Mouse (Mus musculus) spleen, adult 2 months (tissue): ENCODE data around the gene Aldh9a1. TPM values are rescaled to one million over a fixed set of nuclear protein-coding genes. Genes with fewer than 3 reads are reported as not detected.

Source experiments
- DNase-seq, 2 experiments: peaks; one replicate each; pipeline versions ENCODE4 v3.0.0 to v3.0.0-alpha.2; 2012 to 2021; ENCODE audit warnings: low spot score in 2 of 2, low read depth in 1 of 2
- H3K27ac ChIP-seq: fragments of 200-500 bp; 2 replicates; pipeline ENCODE4 v1.5.1; 2012; ENCODE audit warnings: low read length, inconsistent platforms; ENCODE audit not compliant: insufficient read depth
- H3K27me3 ChIP-seq: fragments of 200-500 bp; 2 replicates; pipeline ENCODE4 v1.6.1; 2012; ENCODE audit warnings: mild to moderate bottlenecking, moderate library complexity, low read length, inconsistent platforms; ENCODE audit not compliant: control insufficient read depth, insufficient read depth
- H3K36me3 ChIP-seq: fragments of 200-500 bp; 2 replicates; pipeline ENCODE4 v1.6.1; 2012; ENCODE audit warnings: mild to moderate bottlenecking, low read length, inconsistent platforms; ENCODE audit not compliant: control insufficient read depth, insufficient read depth
- H3K4me1 ChIP-seq: fragments of 200-500 bp; 2 replicates; pipeline ENCODE4 v1.6.1; 2011; ENCODE audit warnings: inconsistent platforms; ENCODE audit not compliant: control insufficient read depth, insufficient read depth, insufficient read length
- H3K4me3 ChIP-seq: fragments of 200-500 bp; 2 replicates; pipeline ENCODE4 v1.5.1; 2011; ENCODE audit warnings: mild to moderate bottlenecking, inconsistent platforms; ENCODE audit not compliant: insufficient read depth, insufficient read length; ENCODE audit errors: extremely low read depth
- CTCF ChIP-seq: fragments of 200-500 bp; IDR thresholded peaks from 2 replicates; pipeline ENCODE4 v1.5.1; 2011; ENCODE audit warnings: mild to moderate bottlenecking, inconsistent platforms; ENCODE audit not compliant: insufficient read depth, insufficient read length, insufficient replicate concordance; ENCODE audit errors: extremely low read depth
- POLR2A ChIP-seq: fragments of 200-500 bp; IDR thresholded peaks from 2 replicates; pipeline ENCODE4 v1.6.1; 2011; ENCODE audit warnings: low read depth, low read length, inconsistent platforms
- WGBS: fragments of 180-500 bp; shearing (Covaris S2); methylation state at CpG from one replicate; pipeline ENCODE4 v1.1.7; 2018; 5-methylcytosine and 5-hydroxymethylcytosine counted together
- polyA plus RNA-seq: library from polyadenylated mRNA; depleted of rRNA; stranded (reverse); fragments of >200 nt; gene quantifications from 2 replicates; pipeline ENCODE4 v1.2.3, GENCODE M21; 2012

Gene Aldh9a1
- polyA plus RNA-seq, 1 experiment: 14.6 TPM

DNA sequence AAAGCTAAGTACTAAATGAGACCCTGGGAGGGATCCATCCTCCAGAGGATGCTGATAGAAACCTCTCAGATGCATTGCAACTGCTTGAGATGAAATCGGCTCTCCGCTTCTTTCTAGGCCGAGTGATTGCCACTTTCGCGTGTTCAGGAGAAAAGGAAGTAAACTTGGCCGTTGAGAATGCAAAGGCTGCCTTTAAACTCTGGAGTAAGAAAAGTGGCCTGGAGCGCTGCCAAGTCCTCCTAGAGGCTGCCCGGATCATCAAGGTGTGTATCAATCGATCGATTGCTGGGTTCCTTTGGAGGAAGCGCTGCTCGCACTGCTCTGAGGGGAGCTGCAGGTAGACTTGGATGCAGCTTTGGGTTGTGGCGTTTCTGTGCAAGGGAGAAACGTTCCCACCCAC is 2.6 kb downstream of the Aldh9a1 start:
- no peak for TF ChIP-seq POLR2A
- TF ChIP-seq CTCF: no peak
- Histone ChIP-seq H3K27ac (no peak overlapping the region), H3K36me3 (peaks cover 29% of the 10 kb centered on the region), H3K4me3 (no peak overlapping the region), H3K27me3 (no peaks in the 10 kb centered on the region), H3K4me1 (no peaks in the 10 kb centered on the region; the same call in 1 of the 2 replicates)
- WGBS: 85% methylated on average over 14 of the region's 14 CpGs
- no peak for DNase-seq

DNA sequence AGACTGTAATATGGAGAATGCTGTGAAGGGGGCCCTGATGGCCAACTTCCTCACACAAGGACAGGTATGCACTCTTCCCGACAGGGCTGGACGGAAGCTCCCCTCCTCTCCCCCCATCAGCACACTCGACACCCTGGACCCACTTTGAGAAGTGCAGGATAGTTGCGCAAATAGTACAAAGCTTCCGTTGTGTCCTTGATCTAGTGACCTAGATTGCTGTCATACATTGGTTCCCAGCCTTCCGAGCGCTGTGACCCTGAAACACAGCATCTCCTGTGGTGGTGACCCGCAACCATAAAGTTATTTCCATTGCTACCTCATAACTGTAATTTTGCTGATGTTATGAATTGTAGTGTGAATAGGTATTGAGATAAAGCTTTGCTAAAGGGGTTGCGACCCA is 7.6 kb downstream of the Aldh9a1 start:
- peaks cover 46% of the 10 kb centered on the region for H3K36me3 ChIP-seq
- TF ChIP-seq POLR2A (no peak), CTCF (no peak)
- WGBS: 96% methylated on average over 9 of the region's 9 CpGs
- H3K4me3 ChIP-seq: no peak overlapping the region
- no peaks in the 10 kb centered on the region for H3K27me3 ChIP-seq
- no peaks in the 10 kb centered on the region for H3K4me1 ChIP-seq
- DNase-seq: no peak
- H3K27ac ChIP-seq: no peak overlapping the region

DNA sequence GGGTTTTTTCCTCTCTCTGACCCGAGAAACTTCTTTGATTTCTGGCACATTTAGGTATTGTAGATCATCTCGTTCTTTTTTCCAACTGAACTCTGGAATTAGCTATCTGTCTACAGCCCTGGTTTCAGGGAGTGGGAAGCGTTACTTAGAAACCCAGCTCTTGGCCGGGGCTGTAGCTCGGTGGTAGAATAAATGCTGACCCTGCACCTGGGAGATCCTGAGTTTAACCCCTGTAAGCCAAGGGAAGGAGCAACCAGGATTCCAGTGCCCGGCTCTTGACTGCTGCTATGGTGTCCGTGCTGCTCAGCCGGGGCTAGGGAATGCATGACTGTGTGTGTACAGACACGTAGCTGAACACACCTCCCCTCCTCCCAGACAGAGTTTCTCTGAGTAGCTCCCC is 8.9 kb downstream of the Aldh9a1 start:
- no peak overlapping the region for H3K27ac ChIP-seq
- DNase-seq: no peak
- TF ChIP-seq CTCF (no peak), POLR2A (no peak)
- no peaks in the 10 kb centered on the region for H3K4me1 ChIP-seq
- H3K4me3 ChIP-seq: no peak overlapping the region
- no peaks in the 10 kb centered on the region for H3K27me3 ChIP-seq
- WGBS: 96% methylated on average over 9 of the region's 9 CpGs
- H3K36me3 ChIP-seq: peaks cover 45% of the 10 kb centered on the region

DNA sequence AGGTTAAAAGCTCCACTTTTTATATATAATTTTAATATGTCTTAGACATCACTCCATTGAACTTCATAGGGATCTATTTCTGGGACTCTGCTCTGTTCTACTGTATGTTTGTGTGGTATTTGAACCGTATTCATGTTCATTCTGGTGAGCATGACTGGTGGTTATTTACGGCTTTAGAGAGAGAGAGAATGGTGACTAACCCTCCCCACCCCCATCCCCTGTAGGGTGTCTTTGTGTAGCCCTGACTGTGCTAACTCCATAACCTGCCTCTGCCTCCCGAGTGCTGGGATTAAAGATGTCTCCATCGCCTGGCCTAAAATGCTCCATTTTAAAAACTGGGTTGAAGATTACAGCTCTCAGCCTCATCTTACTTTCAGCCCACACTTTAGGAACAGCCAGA is 10.5 kb downstream of the Aldh9a1 start:
- WGBS: 92% methylated on average over 4 of the region's 4 CpGs
- no peak overlapping the region for H3K27ac ChIP-seq
- no peaks in the 10 kb centered on the region for H3K4me1 ChIP-seq
- no peaks in the 10 kb centered on the region for H3K27me3 ChIP-seq
- DNase-seq: no peak
- no peak overlapping the region for H3K4me3 ChIP-seq
- TF ChIP-seq POLR2A (no peak), CTCF (no peak)
- H3K36me3 ChIP-seq: peaks cover 39% of the 10 kb centered on the region

DNA sequence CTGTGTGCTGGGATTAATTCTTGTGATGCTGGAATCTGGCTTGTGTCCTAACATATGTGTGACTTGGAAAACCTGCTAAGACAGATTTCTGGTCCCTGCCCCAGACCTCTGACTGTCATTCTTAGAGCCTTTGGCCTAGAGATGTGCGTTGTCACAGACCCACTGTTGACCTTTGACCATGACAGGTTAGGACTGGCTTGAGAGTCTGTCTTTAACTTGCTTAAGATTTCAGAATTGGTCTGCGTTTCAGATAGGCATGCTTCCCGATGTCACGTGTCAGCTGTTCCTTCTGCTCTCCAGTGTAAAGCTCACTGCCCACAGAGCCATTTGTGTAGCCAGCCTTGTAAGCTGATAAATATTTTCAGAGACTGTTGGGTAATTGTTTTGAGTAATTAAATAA is 13.0 kb downstream of the Aldh9a1 start:
- WGBS: 96% methylated on average over 4 of the region's 4 CpGs
- Histone ChIP-seq H3K27ac (no peak overlapping the region), H3K4me3 (no peak overlapping the region), H3K36me3 (peaks cover 37% of the 10 kb centered on the region), H3K27me3 (no peaks in the 10 kb centered on the region), H3K4me1 (no peaks in the 10 kb centered on the region)
- DNase-seq: no peak
- TF ChIP-seq POLR2A (no peak), CTCF (no peak)

DNA sequence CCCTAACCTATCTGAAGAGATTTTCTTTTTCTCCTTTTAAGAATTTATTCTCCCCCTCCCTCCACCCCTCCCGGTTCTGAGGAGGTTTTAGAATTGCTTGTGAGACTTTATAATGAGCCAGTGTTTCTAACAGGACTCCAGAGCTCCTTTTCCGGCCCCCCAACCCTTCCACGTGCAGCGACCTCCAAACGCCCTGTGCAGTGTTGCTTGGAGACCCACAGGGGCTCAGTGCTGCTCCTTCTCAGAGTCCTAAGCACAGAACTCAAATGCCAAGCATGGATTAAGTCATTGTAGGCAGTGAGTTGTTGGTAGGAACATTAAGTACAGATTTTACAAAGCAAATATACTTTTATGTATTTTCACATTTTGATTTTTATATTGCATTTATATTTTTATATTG is 13.5 kb downstream of the Aldh9a1 start:
- Histone ChIP-seq H3K4me1 (no peaks in the 10 kb centered on the region), H3K4me3 (no peak overlapping the region), H3K27ac (no peak overlapping the region), H3K27me3 (no peaks in the 10 kb centered on the region), H3K36me3 (peaks cover 36% of the 10 kb centered on the region)
- 94% methylated on average over 5 of the region's 5 CpGs for WGBS
- no peak for TF ChIP-seq POLR2A
- no peak for TF ChIP-seq CTCF
- DNase-seq: no peak

DNA sequence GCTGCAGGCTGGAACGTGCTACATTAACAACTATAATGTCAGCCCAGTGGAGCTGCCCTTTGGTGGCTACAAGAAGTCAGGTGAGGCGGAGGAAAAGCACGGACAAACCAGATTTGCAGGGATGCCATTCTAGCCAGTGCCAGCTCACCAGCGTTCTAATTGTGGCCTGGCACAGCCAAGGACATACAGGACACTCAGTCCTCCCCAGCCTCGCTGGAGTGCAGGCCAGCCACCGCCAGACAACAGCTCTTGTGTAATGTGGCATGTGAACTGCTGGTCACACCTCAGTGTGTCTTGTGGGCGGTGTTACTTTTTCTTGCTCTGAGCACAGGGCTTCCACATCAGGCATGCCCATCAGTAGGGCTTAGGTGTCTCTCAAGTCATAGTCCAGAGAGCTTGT is 16.0 kb downstream of the Aldh9a1 start:
- WGBS: 92% methylated on average over 7 of the region's 7 CpGs
- H3K4me1 ChIP-seq: no peaks in the 10 kb centered on the region
- DNase-seq: no peak
- TF ChIP-seq POLR2A: no peak
- no peak for TF ChIP-seq CTCF
- H3K27ac ChIP-seq: no peak overlapping the region
- peaks cover 24% of the 10 kb centered on the region for H3K36me3 ChIP-seq
- H3K27me3 ChIP-seq: no peaks in the 10 kb centered on the region
- no peak overlapping the region for H3K4me3 ChIP-seq
